Mouse (Mus musculus) midbrain, embryonic 16.5 days (tissue): Measurements from ENCODE around the gene 1700113H08Rik. TPM values are rescaled to one million over a fixed set of nuclear protein-coding genes. Genes with fewer than 3 reads are reported as not detected.

Experiments
- ATAC-seq: fragments of 200-750 bp; cut with Nextera tagmentation; 2 replicates; pipeline ENCODE4 v1.8.0; 2017; ENCODE audit warnings: moderate TSS enrichment
- H3K27ac ChIP-seq: fragments of 300-500 bp; sonication (generic); 2 replicates; pipeline ENCODE4 v1.5.1; 2014; ENCODE audit warnings: mild to moderate bottlenecking, low read length, mixed read lengths
- H3K27me3 ChIP-seq: fragments of 300-500 bp; sonication (generic); 2 replicates; pipeline ENCODE4 v1.6.1; 2014; ENCODE audit warnings: low read depth, low read length, mixed read lengths; ENCODE audit not compliant: control insufficient read depth, insufficient read depth
- H3K36me3 ChIP-seq: fragments of 300-500 bp; sonication (generic); 2 replicates; pipeline ENCODE4 v1.6.1; 2014; ENCODE audit warnings: mild to moderate bottlenecking, low read length, moderate library complexity, mixed read lengths; ENCODE audit not compliant: control insufficient read depth, insufficient read depth
- H3K4me1 ChIP-seq: fragments of 300-500 bp; sonication (generic); 2 replicates; pipeline ENCODE4 v1.6.1; 2014; ENCODE audit warnings: mild to moderate bottlenecking, low read length, mixed read lengths; ENCODE audit not compliant: control insufficient read depth, insufficient read depth
- H3K4me2 ChIP-seq: fragments of 300-500 bp; sonication (generic); 2 replicates; pipeline ENCODE4 v1.6.1; 2014; ENCODE audit warnings: mild to moderate bottlenecking, low read length, mixed read lengths
- H3K4me3 ChIP-seq: fragments of 300-500 bp; sonication (generic); 2 replicates; pipeline ENCODE4 v1.5.1; 2014; ENCODE audit warnings: low read depth, mild to moderate bottlenecking, low read length, moderate library complexity, mixed read lengths
- H3K9ac ChIP-seq: fragments of 300-500 bp; sonication (generic); 2 replicates; pipeline ENCODE4 v1.6.1; 2014; ENCODE audit warnings: low read depth, low read length, mixed read lengths
- H3K9me3 ChIP-seq: fragments of 300-500 bp; sonication (generic); replicated peaks from 2 replicates; pipeline ENCODE4 v1.6.1; 2014; ENCODE audit warnings: mild to moderate bottlenecking, low read length, mixed read lengths; ENCODE audit not compliant: control insufficient read depth, poor library complexity, severe bottlenecking
- WGBS: fragments of 180-500 bp; shearing (Covaris S2); extraction: QIAGEN DNeasy Blood & Tissue Kit; methylation state at CpG from one replicate; pipeline ENCODE4 v1.1.7; 2014; 5-methylcytosine and 5-hydroxymethylcytosine counted together
- polyA plus RNA-seq: library from polyadenylated mRNA; unstranded; fragments of >200 nt; fragmentation: Nextera tagmentation; extraction: Ambion mirVana; gene quantifications from 2 replicates; pipeline ENCODE4 v1.2.1, GENCODE M21; 2015

Gene 1700113H08Rik
- polyA plus RNA-seq, 1 experiment from 2014 or later, result 0.40 TPM

GRCm38 (mm10) chr10:87046931-87047468 lies 10.8 kb upstream of the 1700113H08Rik start:
- H3K4me2 ChIP-seq, result no peak overlapping the region
- WGBS, result 78% methylated on average over 10 of the region's 10 CpGs
- peaks cover 4% of the 10 kb centered on the region for H3K4me1 ChIP-seq
- H3K27ac ChIP-seq, result no peak overlapping the region
- no peaks in the 10 kb centered on the region for H3K36me3 ChIP-seq
- H3K9ac ChIP-seq, result no peak overlapping the region
- no peaks in the 10 kb centered on the region for H3K9me3 ChIP-seq
- no peaks in the 10 kb centered on the region for H3K27me3 ChIP-seq
- no peak overlapping the region for H3K4me3 ChIP-seq
- ATAC-seq, result no peak

GRCm38 (mm10) chr10:87049179-87049578 lies 8.7 kb upstream of the 1700113H08Rik start:
- Histone ChIP-seq H3K27me3 (no peaks in the 10 kb centered on the region), H3K9me3 (no peaks in the 10 kb centered on the region), H3K4me2 (no peak overlapping the region), H3K27ac (no peak overlapping the region), H3K9ac (no peak overlapping the region), H3K36me3 (no peaks in the 10 kb centered on the region), H3K4me1 (peaks cover 4% of the 10 kb centered on the region), H3K4me3 (no peak overlapping the region)
- WGBS, result 89% methylated on average over 3 of the region's 3 CpGs
- ATAC-seq, result no peak

GRCm38 (mm10) chr10:87051714-87052113 lies 6.1 kb upstream of the 1700113H08Rik start:
- Histone ChIP-seq H3K4me2 (no peak overlapping the region), H3K4me3 (no peak overlapping the region), H3K9ac (no peak overlapping the region), H3K9me3 (no peaks in the 10 kb centered on the region), H3K4me1 (no peaks in the 10 kb centered on the region), H3K27ac (no peak overlapping the region), H3K36me3 (no peaks in the 10 kb centered on the region), H3K27me3 (no peaks in the 10 kb centered on the region)
- ATAC-seq, result no peak
- whole genome bisulfite sequencing, result 69% methylated on average over 4 of the region's 4 CpGs

GRCm38 (mm10) chr10:87058251-87058925 lies 543 bp downstream of the 1700113H08Rik start:
- Histone ChIP-seq H3K9me3 (no peaks in the 10 kb centered on the region), H3K9ac (peak overlapping the region; percentile 75), H3K4me3 (peak overlapping the region; percentile 52), H3K4me1 (peaks cover 12% of the 10 kb centered on the region), H3K27ac (peak overlapping the region; percentile 88), H3K4me2 (peak overlapping the region; percentile 79), H3K36me3 (no peaks in the 10 kb centered on the region), H3K27me3 (no peaks in the 10 kb centered on the region)
- 0% methylated on average over 28 of the region's 34 CpGs for WGBS
- ATAC-seq, result peak; percentile 97

- Histone ChIP-seq H3K36me3 (no peaks in the 10 kb centered on the region), H3K9me3 (no peaks in the 10 kb centered on the region), H3K27ac (peak overlapping the region; percentile 88), H3K27me3 (no peaks in the 10 kb centered on the region), H3K4me3 (no peak overlapping the region), H3K4me2 (peak overlapping the region; percentile 79), H3K9ac (peak overlapping the region; percentile 75; the same call in 1 of the 2 replicates), H3K4me1 (peaks cover 12% of the 10 kb centered on the region)
- 5% methylated on average over 9 of the region's 9 CpGs for WGBS
- peak; percentile 60 for ATAC-seq
Measured at GRCm38 (mm10) chr10:87058926-87059325, 1.1 kb downstream of the 1700113H08Rik start.

GRCm38 (mm10) chr10:87059447-87059846 lies 1.6 kb downstream of the 1700113H08Rik start:
- H3K27ac ChIP-seq, result no peak overlapping the region
- peaks cover 12% of the 10 kb centered on the region for H3K4me1 ChIP-seq
- H3K27me3 ChIP-seq, result no peaks in the 10 kb centered on the region
- H3K9me3 ChIP-seq, result no peaks in the 10 kb centered on the region
- 16% methylated on average over 6 of the region's 6 CpGs for WGBS
- ATAC-seq, result no peak
- no peak overlapping the region for H3K4me3 ChIP-seq
- H3K36me3 ChIP-seq, result no peaks in the 10 kb centered on the region
- H3K9ac ChIP-seq, result no peak overlapping the region
- no peak overlapping the region for H3K4me2 ChIP-seq

GRCm38 (mm10) chr10:87084236-87084635 lies 26.4 kb downstream of the 1700113H08Rik start:
- H3K27ac ChIP-seq, result no peak overlapping the region
- H3K4me2 ChIP-seq, result no peak overlapping the region
- no peaks in the 10 kb centered on the region for H3K36me3 ChIP-seq
- H3K4me1 ChIP-seq, result no peaks in the 10 kb centered on the region
- no peaks in the 10 kb centered on the region for H3K27me3 ChIP-seq
- ATAC-seq, result no peak
- 86% methylated on average over 6 of the region's 6 CpGs for WGBS
- H3K9me3 ChIP-seq, result no peaks in the 10 kb centered on the region
- no peak overlapping the region for H3K4me3 ChIP-seq
- no peak overlapping the region for H3K9ac ChIP-seq

GRCm38 (mm10) chr10:87087646-87088045 lies 29.8 kb downstream of the 1700113H08Rik start:
- no peaks in the 10 kb centered on the region for H3K27me3 ChIP-seq
- no peak overlapping the region for H3K4me2 ChIP-seq
- no peaks in the 10 kb centered on the region for H3K36me3 ChIP-seq
- H3K9ac ChIP-seq, result no peak overlapping the region
- H3K4me1 ChIP-seq, result no peaks in the 10 kb centered on the region
- ATAC-seq, result no peak
- H3K27ac ChIP-seq, result no peak overlapping the region
- no peak overlapping the region for H3K4me3 ChIP-seq
- H3K9me3 ChIP-seq, result no peaks in the 10 kb centered on the region
- 34% methylated on average over 5 of the region's 5 CpGs for WGBS

- no peaks in the 10 kb centered on the region for H3K9me3 ChIP-seq
- no peak overlapping the region for H3K4me3 ChIP-seq
- no peak for ATAC-seq
- H3K4me1 ChIP-seq, result no peaks in the 10 kb centered on the region
- no peak overlapping the region for H3K9ac ChIP-seq
- H3K4me2 ChIP-seq, result no peak overlapping the region
- H3K36me3 ChIP-seq, result no peaks in the 10 kb centered on the region
- H3K27ac ChIP-seq, result no peak overlapping the region
- H3K27me3 ChIP-seq, result no peaks in the 10 kb centered on the region
Measured at GRCm38 (mm10) chr10:87094249-87094648, 36.4 kb downstream of the 1700113H08Rik start.
